ENCODE assay signal across 9 mouse cellular contexts in the genomic region with DNA sequence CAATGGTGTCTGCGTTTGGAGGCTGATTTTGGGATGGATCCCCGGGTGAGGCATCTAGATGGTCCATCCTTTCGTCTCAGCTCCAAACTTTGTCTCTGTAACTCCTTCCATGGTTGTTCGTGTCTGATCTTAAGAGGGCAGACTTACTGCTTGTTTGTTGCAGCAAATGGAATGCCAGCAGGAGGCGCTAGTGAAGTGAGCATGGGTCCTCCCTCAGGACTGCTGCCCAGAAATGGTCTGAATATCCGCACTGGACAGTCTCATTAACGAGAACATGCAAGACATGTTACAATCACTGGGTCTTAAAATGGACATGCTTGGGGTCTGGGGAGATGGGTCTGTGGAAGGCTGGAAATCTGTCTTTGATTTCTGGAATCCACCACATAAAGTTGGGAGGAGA. TPM values are rescaled to one million over a fixed set of nuclear protein-coding genes. Genes with fewer than 3 reads are reported as not detected.
DNase-seq lines count a peak whose midpoint lies in the region; ATAC-seq and TF ChIP-seq lines count a peak whose summit lies in the region.
"Had no signal": no experiment of that assay in that cellular context is flagged by ENCODE, and none has a peak within 500 bp of the region (broad histone marks: within the 10 kb centered on the region; RNA-seq: fewer than 3 reads in every experiment).

No protein-coding gene starts in this region.

- intact Hi-C loops in heart, postnatal 14 days (cut with DNase I), result loop anchor here (1.0 to 5.0 kb wide), 2 partner anchors 65 to 127 kb away; no protein-coding TSS in a partner anchor
- intact Hi-C loops in left cerebral cortex, adult 2 months (cut with DNase I), result loop anchor here (1.0 to 5.0 kb wide), 3 partner anchors 65 to 127 kb away; no protein-coding TSS in a partner anchor

- no peak overlapping the region for H3K4me3 ChIP-seq in hindbrain, embryonic 14.5 days (replicated peaks; ENCODE audit: low read length)
- no peak overlapping the region for H3K4me3 ChIP-seq in hindbrain, embryonic 13.5 days
- no peak overlapping the region for H3K4me3 ChIP-seq in left cerebral cortex, adult 2 months
- H3K4me3 ChIP-seq: lung, embryonic 15.5 days had no signal

- WGBS in hindbrain, embryonic 14.5 days, result 37% methylated on average over 7 of the region's 7 CpGs
- 27% methylated on average over 7 of the region's 7 CpGs for WGBS in hindbrain, embryonic 13.5 days

- no peak overlapping the region for H3K9ac ChIP-seq in hindbrain, embryonic 14.5 days
- no peak overlapping the region for H3K9ac ChIP-seq in hindbrain, embryonic 13.5 days
- H3K9ac ChIP-seq: lung, embryonic 15.5 days had no signal

- no peaks in the 10 kb centered on the region for H3K9me3 ChIP-seq in hindbrain, embryonic 14.5 days (ENCODE audit: control insufficient read depth, low read length)
- H3K9me3 ChIP-seq in hindbrain, embryonic 13.5 days, result no peaks in the 10 kb centered on the region
- H3K9me3 ChIP-seq: lung, embryonic 15.5 days had no signal

- no peaks in the 10 kb centered on the region for H3K27me3 ChIP-seq in hindbrain, embryonic 14.5 days (ENCODE audit: control insufficient read depth, insufficient read depth, low read length)
- no peaks in the 10 kb centered on the region for H3K27me3 ChIP-seq in hindbrain, embryonic 13.5 days
- H3K27me3 ChIP-seq: lung, embryonic 15.5 days had no signal

- no peaks in the 10 kb centered on the region for H3K4me1 ChIP-seq in hindbrain, embryonic 14.5 days (replicated peaks; ENCODE audit: control insufficient read depth, insufficient read depth, low read length)
- H3K4me1 ChIP-seq in hindbrain, embryonic 13.5 days (replicated peaks), result peaks cover 14% of the 10 kb centered on the region

- peak; percentile 59 for DNase-seq in hindbrain, embryonic 14.5 days (ENCODE audit: low spot score)
- DNase-seq in adrenal gland, postnatal 14 days, result peak; percentile 91
- DNase-seq in embryo, embryonic 9.5 days (ENCODE audit: extremely low spot score), result peak; percentile 62
- peak; percentile 91 to 95 for DNase-seq in heart, postnatal 14 days
- DNase-seq in left cerebral cortex, adult 2 months (ENCODE audit: extremely low spot score in 1 of 2, low spot score in 2 of 2), result peak; percentile 66 to 80
- peak; percentile 62 for DNase-seq in ovary, adult 18-20 months (ENCODE audit: low spot score)
- peak; percentile 66 for DNase-seq in urinary bladder, postnatal 10 days (ENCODE audit: low spot score)

- peak; percentile 83 for TF ChIP-seq CTCF in left cerebral cortex, adult 2 months (IDR thresholded peaks at IDR 0.05)

- H3K4me2 ChIP-seq in hindbrain, embryonic 14.5 days (replicated peaks), result no peak overlapping the region
- H3K4me2 ChIP-seq in hindbrain, embryonic 13.5 days, result no peak overlapping the region
- H3K4me2 ChIP-seq: lung, embryonic 15.5 days had no signal

- no peak for ATAC-seq in hindbrain, embryonic 14.5 days (ENCODE audit: low FRiP score)
- no peak for ATAC-seq in hindbrain, embryonic 13.5 days (ENCODE audit: low FRiP score)

- no peaks in the 10 kb centered on the region for H3K36me3 ChIP-seq in hindbrain, embryonic 14.5 days (replicated peaks; ENCODE audit: control insufficient read depth, insufficient read depth)
- H3K36me3 ChIP-seq in hindbrain, embryonic 13.5 days, result no peaks in the 10 kb centered on the region
- H3K36me3 ChIP-seq: lung, embryonic 15.5 days had no signal

- no peak overlapping the region for H3K27ac ChIP-seq in hindbrain, embryonic 14.5 days
- H3K27ac ChIP-seq in hindbrain, embryonic 13.5 days, result no peak overlapping the region
- H3K27ac ChIP-seq in left cerebral cortex, adult 2 months, result no peak overlapping the region
- H3K27ac ChIP-seq: lung, embryonic 15.5 days had no signal

RNA-seq across cellular contexts. Expression of a gene that starts 12.2 kb away (rescaled TPM):
- polyA plus RNA-seq in hindbrain, embryonic 14.5 days (2014; fragmentation: Nextera tagmentation; extraction: Ambion mirVana), result 15.7 and 16.2 TPM in 2 replicates
- polyA plus RNA-seq in hindbrain, embryonic 13.5 days (2015; fragmentation: Nextera tagmentation; extraction: Ambion mirVana), result 10.2 and 10.5 TPM in 2 replicates
- total RNA-seq in adrenal gland, postnatal 14 days (2021), result 38.0 and 40.0 TPM in 2 replicates
- total RNA-seq in heart, postnatal 14 days (2021), result 10 to 100 TPM; 43.5 to 44.3 TPM
- total RNA-seq in left cerebral cortex, adult 2 months (2021), result 10 to 100 TPM; 29.0 to 34.4 TPM

RNA-seq across cellular contexts. Expression of a gene that starts 21.6 kb away (rescaled TPM):
- polyA plus RNA-seq in hindbrain, embryonic 14.5 days (2014; fragmentation: Nextera tagmentation; extraction: Ambion mirVana), result 5.6 and 5.7 TPM in 2 replicates
- polyA plus RNA-seq in hindbrain, embryonic 13.5 days (2015; fragmentation: Nextera tagmentation; extraction: Ambion mirVana), result 6.7 and 6.9 TPM in 2 replicates
- total RNA-seq in adrenal gland, postnatal 14 days (2021), result 0.67 and 1.4 TPM in 2 replicates
- under 1 TPM in 1 of 2 experiments, not detected in 1; 0.14 TPM for total RNA-seq in heart, postnatal 14 days (2021)
- total RNA-seq in left cerebral cortex, adult 2 months (2021), result 1 to 10 TPM; 4.5 to 6.5 TPM

RNA-seq across cellular contexts. Expression of a gene that starts 36.0 kb away (rescaled TPM):
- polyA plus RNA-seq in hindbrain, embryonic 14.5 days (2014; fragmentation: Nextera tagmentation; extraction: Ambion mirVana), result 47.0 and 53.8 TPM in 2 replicates
- 44.8 and 45.3 TPM in 2 replicates for polyA plus RNA-seq in hindbrain, embryonic 13.5 days (2015; fragmentation: Nextera tagmentation; extraction: Ambion mirVana)
- 66.2 and 130 TPM in 2 replicates for total RNA-seq in adrenal gland, postnatal 14 days (2021)
- total RNA-seq in heart, postnatal 14 days (2021), result 1 to 10 TPM in 1 of 2 experiments, under 1 TPM in 1; 0.90 to 2.7 TPM
- total RNA-seq in left cerebral cortex, adult 2 months (2021), result 10 to 100 TPM; 62.6 to 66.0 TPM

Comparison
In these comparisons a context has a peak if more than half of its experiments do, and no peak if none do; other contexts are left out.
1. RNA of a gene that starts 36.0 kb away (total RNA-seq): 66.2 to 130 TPM in adrenal gland, postnatal 14 days and 62.6 to 66.0 TPM in left cerebral cortex, adult 2 months; 0.90 to 2.7 TPM in heart, postnatal 14 days; every median in the first group is over 10 times any median in the second.
2. Peak in every context shown above with its lines, with median percentiles within 50 percentile points of each other: DNase-seq.